Mouse (Mus musculus): ENCODE measurements at regions not wholly inside any gene's neighbourhood (a gene's known extent, or its start where the extent isn't known, plus 50 kb on each side); places are given as distances from the start of the nearest gene placed in this dataset.

GRCm38 (mm10) chr13:37715770-37716693 lies 62.2 kb upstream of the Rreb1 start:
- no peak for DNase-seq

DNA sequence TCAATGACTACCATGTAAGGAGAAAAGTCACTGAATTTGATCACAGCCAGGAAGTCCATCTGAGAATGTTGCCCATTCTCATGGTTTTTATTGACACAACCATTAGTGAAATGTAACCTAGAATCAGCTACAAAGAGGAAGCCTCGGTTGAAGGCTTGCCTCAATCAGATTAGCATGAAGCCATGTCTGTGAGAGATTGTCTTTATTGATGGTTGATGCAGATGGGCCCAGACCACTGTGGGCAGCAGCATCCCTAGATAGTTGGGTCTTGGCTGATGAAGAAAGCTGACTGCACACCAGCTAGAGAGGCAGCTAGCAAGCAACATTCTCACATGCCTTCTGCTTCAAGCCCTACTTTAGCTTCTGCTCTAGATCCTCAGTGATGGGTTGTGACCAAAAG lies 60.4 kb upstream of the Rreb1 start:
- no peak for DNase-seq

DNA sequence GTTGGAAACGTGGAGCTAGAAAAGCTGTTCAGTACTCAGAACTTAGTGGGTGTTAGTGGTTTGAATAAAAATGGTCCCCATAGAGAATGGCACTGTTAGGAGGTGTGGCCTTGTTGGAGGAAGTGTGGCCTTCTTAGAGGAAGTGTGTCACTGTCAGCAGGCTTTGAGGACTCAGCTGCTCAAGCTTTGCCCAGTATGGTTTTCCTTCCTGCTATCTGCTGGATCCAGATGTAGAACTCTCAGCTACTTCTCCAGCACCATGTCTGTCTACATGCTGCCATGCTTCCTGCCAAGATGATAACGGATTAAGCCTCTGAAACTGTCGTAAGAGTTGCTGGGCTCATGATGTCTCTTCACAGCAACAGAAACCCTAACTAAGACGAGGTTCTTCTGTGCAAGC lies 59.8 kb upstream of the Rreb1 start:
- DNase-seq, result no peak
